Mouse (Mus musculus): Measurements from ENCODE around the gene Cdh23. TPM values are rescaled to one million over a fixed set of nuclear protein-coding genes. Genes with fewer than 3 reads are reported as not detected.
"Not testable (repeated sequence)": the region's sequence is repeated elsewhere in the genome, so short reads cannot be mapped to it uniquely, and the experiment has no call there.

Gene Cdh23
- 0.56 and 0.87 TPM in 2 replicates for polyA plus RNA-seq (2014; fragmentation: Nextera tagmentation; extraction: Ambion mirVana)

GRCm38 (mm10) chr10:60696390-60696789 is at the start of gene Cdh23:
Gene Cdh23, minus strand, starts transcription at chr10:60696490.
- Histone ChIP-seq H3K36me3 (replicated peaks; ENCODE audit: control insufficient read depth, insufficient read depth, low read depth, low read length) (no peaks in the 10 kb centered on the region), H3K4me2 (ENCODE audit: low read depth, low read length) (no peak within 1 kb of the TSS), H3K4me3 (ENCODE audit: low read depth, low read length) (no peak within 1 kb of the TSS), H3K9me3 (replicated peaks; ENCODE audit: control insufficient read depth, low read length) (no peaks in the 10 kb centered on the region), H3K27ac (replicated peaks; ENCODE audit: low read depth, low read length) (no peak within 1 kb of the TSS), H3K4me1 (ENCODE audit: control insufficient read depth, insufficient read depth, low read length) (no peaks in the 10 kb centered on the region), H3K27me3 (ENCODE audit: control insufficient read depth, insufficient read depth, low read length) (no peaks in the 10 kb centered on the region), H3K9ac (replicated peaks; ENCODE audit: low read length) (no peak within 1 kb of the TSS)
- no peak for DNase-seq (ENCODE audit: low spot score)
- no peak for ATAC-seq (replicated peaks; ENCODE audit: insufficient number of reproducible peaks, low FRiP score, low TSS enrichment, low read depth)
- 88% methylated on average over 6 of the region's 6 CpGs for WGBS

- no peaks in the 10 kb centered on the region for H3K36me3 ChIP-seq (replicated peaks; ENCODE audit: control insufficient read depth, insufficient read depth, low read depth, low read length)
- H3K27ac ChIP-seq (replicated peaks; ENCODE audit: low read depth, low read length), result no peak overlapping the region
- no peaks in the 10 kb centered on the region for H3K27me3 ChIP-seq (ENCODE audit: control insufficient read depth, insufficient read depth, low read length)
- H3K9me3 ChIP-seq (replicated peaks; ENCODE audit: control insufficient read depth, low read length), result no peaks in the 10 kb centered on the region
- DNase-seq (ENCODE audit: low spot score) (no peak), ATAC-seq (replicated peaks; ENCODE audit: insufficient number of reproducible peaks, low FRiP score, low TSS enrichment, low read depth) (no peak)
- H3K4me2 ChIP-seq (ENCODE audit: low read depth, low read length), result no peak overlapping the region
- H3K4me3 ChIP-seq (ENCODE audit: low read depth, low read length), result no peak overlapping the region
- no peaks in the 10 kb centered on the region for H3K4me1 ChIP-seq (ENCODE audit: control insufficient read depth, insufficient read depth, low read length)
- no peak overlapping the region for H3K9ac ChIP-seq (replicated peaks; ENCODE audit: low read length)
- 92% methylated on average over 13 of the region's 14 CpGs for WGBS
Observed at GRCm38 (mm10) chr10:60744543-60745290, 48.4 kb upstream of the Cdh23 start.

- Histone ChIP-seq H3K27ac (replicated peaks; ENCODE audit: low read depth, low read length) (no peak overlapping the region), H3K9ac (replicated peaks; ENCODE audit: low read length) (no peak overlapping the region), H3K36me3 (replicated peaks; ENCODE audit: control insufficient read depth, insufficient read depth, low read depth, low read length) (no peaks in the 10 kb centered on the region), H3K4me3 (ENCODE audit: low read depth, low read length) (no peak overlapping the region), H3K9me3 (replicated peaks; ENCODE audit: control insufficient read depth, low read length) (no peaks in the 10 kb centered on the region), H3K4me2 (ENCODE audit: low read depth, low read length) (no peak overlapping the region), H3K27me3 (ENCODE audit: control insufficient read depth, insufficient read depth, low read length) (no peaks in the 10 kb centered on the region), H3K4me1 (ENCODE audit: control insufficient read depth, insufficient read depth, low read length) (no peaks in the 10 kb centered on the region)
- 60% methylated on average over 9 of the region's 9 CpGs for WGBS
- no peak for ATAC-seq (replicated peaks; ENCODE audit: insufficient number of reproducible peaks, low FRiP score, low TSS enrichment, low read depth)
- DNase-seq (ENCODE audit: low spot score), result no peak
Observed at GRCm38 (mm10) chr10:60743681-60744080, 47.4 kb upstream of the Cdh23 start.

GRCm38 (mm10) chr10:60742942-60743341 is 46.7 kb upstream of the Cdh23 start:
- H3K9me3 ChIP-seq (replicated peaks; ENCODE audit: control insufficient read depth, low read length), result no peaks in the 10 kb centered on the region
- 81% methylated on average over 6 of the region's 6 CpGs for WGBS
- no peak overlapping the region for H3K9ac ChIP-seq (replicated peaks; ENCODE audit: low read length)
- H3K4me1 ChIP-seq (ENCODE audit: control insufficient read depth, insufficient read depth, low read length), result no peaks in the 10 kb centered on the region
- H3K4me3 ChIP-seq (ENCODE audit: low read depth, low read length), result no peak overlapping the region
- no peaks in the 10 kb centered on the region for H3K27me3 ChIP-seq (ENCODE audit: control insufficient read depth, insufficient read depth, low read length)
- H3K4me2 ChIP-seq (ENCODE audit: low read depth, low read length), result no peak overlapping the region
- H3K36me3 ChIP-seq (replicated peaks; ENCODE audit: control insufficient read depth, insufficient read depth, low read depth, low read length), result no peaks in the 10 kb centered on the region
- H3K27ac ChIP-seq (replicated peaks; ENCODE audit: low read depth, low read length), result no peak overlapping the region
- DNase-seq (ENCODE audit: low spot score) (no peak), ATAC-seq (replicated peaks; ENCODE audit: insufficient number of reproducible peaks, low FRiP score, low TSS enrichment, low read depth) (no peak)

- not testable (repeated sequence) for H3K27ac ChIP-seq (replicated peaks; ENCODE audit: low read depth, low read length); H3K9me3 ChIP-seq (replicated peaks; ENCODE audit: control insufficient read depth, low read length); H3K4me2 ChIP-seq (ENCODE audit: low read depth, low read length); DNase-seq (ENCODE audit: low spot score); H3K36me3 ChIP-seq (replicated peaks; ENCODE audit: control insufficient read depth, insufficient read depth, low read depth, low read length); ATAC-seq (replicated peaks; ENCODE audit: insufficient number of reproducible peaks, low FRiP score, low TSS enrichment, low read depth); H3K27me3 ChIP-seq (ENCODE audit: control insufficient read depth, insufficient read depth, low read length); H3K4me3 ChIP-seq (ENCODE audit: low read depth, low read length); H3K9ac ChIP-seq (replicated peaks; ENCODE audit: low read length); H3K4me1 ChIP-seq (ENCODE audit: control insufficient read depth, insufficient read depth, low read length)
- WGBS, result 71% methylated on average over 1 of the region's 1 CpGs
Observed at GRCm38 (mm10) chr10:60742296-60742695, 46.0 kb upstream of the Cdh23 start.

GRCm38 (mm10) chr10:60741435-60741834 is 45.1 kb upstream of the Cdh23 start:
- Histone ChIP-seq H3K4me3 (ENCODE audit: low read depth, low read length) (no peak overlapping the region), H3K4me1 (ENCODE audit: control insufficient read depth, insufficient read depth, low read length) (no peaks in the 10 kb centered on the region), H3K27ac (replicated peaks; ENCODE audit: low read depth, low read length) (no peak overlapping the region), H3K27me3 (ENCODE audit: control insufficient read depth, insufficient read depth, low read length) (no peaks in the 10 kb centered on the region), H3K9me3 (replicated peaks; ENCODE audit: control insufficient read depth, low read length) (no peaks in the 10 kb centered on the region), H3K36me3 (replicated peaks; ENCODE audit: control insufficient read depth, insufficient read depth, low read depth, low read length) (no peaks in the 10 kb centered on the region), H3K9ac (replicated peaks; ENCODE audit: low read length) (no peak overlapping the region), H3K4me2 (ENCODE audit: low read depth, low read length) (no peak overlapping the region)
- WGBS, result 91% methylated on average over 6 of the region's 7 CpGs
- ATAC-seq (replicated peaks; ENCODE audit: insufficient number of reproducible peaks, low FRiP score, low TSS enrichment, low read depth), result no peak
- DNase-seq (ENCODE audit: low spot score), result no peak

GRCm38 (mm10) chr10:60739619-60740363 is 43.5 kb upstream of the Cdh23 start:
- H3K36me3 ChIP-seq (replicated peaks; ENCODE audit: control insufficient read depth, insufficient read depth, low read depth, low read length), result no peaks in the 10 kb centered on the region
- H3K9me3 ChIP-seq (replicated peaks; ENCODE audit: control insufficient read depth, low read length), result no peaks in the 10 kb centered on the region
- H3K4me2 ChIP-seq (ENCODE audit: low read depth, low read length), result no peak overlapping the region
- no peak overlapping the region for H3K27ac ChIP-seq (replicated peaks; ENCODE audit: low read depth, low read length)
- no peaks in the 10 kb centered on the region for H3K27me3 ChIP-seq (ENCODE audit: control insufficient read depth, insufficient read depth, low read length)
- DNase-seq (ENCODE audit: low spot score) (no peak), ATAC-seq (replicated peaks; ENCODE audit: insufficient number of reproducible peaks, low FRiP score, low TSS enrichment, low read depth) (no peak)
- H3K4me1 ChIP-seq (ENCODE audit: control insufficient read depth, insufficient read depth, low read length), result no peaks in the 10 kb centered on the region
- no peak overlapping the region for H3K9ac ChIP-seq (replicated peaks; ENCODE audit: low read length)
- no peak overlapping the region for H3K4me3 ChIP-seq (ENCODE audit: low read depth, low read length)
- 84% methylated on average over 4 of the region's 4 CpGs for WGBS
